Mouse (Mus musculus): ENCODE measurements around the gene Flt1. TPM values are rescaled to one million over a fixed set of nuclear protein-coding genes. Genes with fewer than 3 reads are reported as not detected.

Gene Flt1
- polyA plus RNA-seq, 1 experiment from 2014 or later, result 13.8 TPM

DNA sequence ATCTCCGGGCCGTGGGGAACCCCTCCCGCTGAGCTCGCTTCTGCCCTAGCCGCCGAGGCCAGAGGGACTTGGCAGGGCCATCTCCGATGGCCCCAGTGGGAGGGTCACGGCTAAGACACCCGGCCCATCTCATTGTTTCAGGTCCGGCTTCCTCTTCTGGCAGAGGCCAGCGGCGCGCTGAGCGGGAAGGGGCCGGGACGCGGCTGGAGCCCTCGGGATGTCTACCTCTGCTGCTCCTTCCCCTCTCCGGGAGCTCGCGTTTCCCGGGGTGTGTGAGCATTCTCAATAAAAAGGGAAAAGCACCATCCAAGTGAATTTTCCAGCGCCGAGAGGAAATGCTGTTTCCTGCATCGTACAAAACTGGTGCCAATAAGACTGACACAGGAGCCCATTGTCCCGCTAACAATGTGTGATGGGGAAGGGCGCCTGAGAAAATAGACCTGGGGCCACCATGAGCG lies 25.9 kb upstream of the Flt1 start:
- H3K27ac ChIP-seq, result no peak overlapping the region
- peak overlapping the region; percentile 33 for H3K9ac ChIP-seq
- ATAC-seq (ENCODE audit: low FRiP score) (no peak), DNase-seq (ENCODE audit: low spot score) (no peak)
- H3K27me3 ChIP-seq (ENCODE audit: control insufficient read depth, insufficient read depth, low read length), result peaks cover 68% of the 10 kb centered on the region
- peak overlapping the region; percentile 53 for H3K4me2 ChIP-seq (replicated peaks)
- H3K9me3 ChIP-seq (ENCODE audit: control insufficient read depth, low read length), result 0 out of 2 replicates have a peak, but pooled peaks cover 6% of the 10 kb centered on the region
- H3K4me1 ChIP-seq (replicated peaks; ENCODE audit: control insufficient read depth, insufficient read depth, low read length), result peaks cover 20% of the 10 kb centered on the region; the same call in 1 of the 2 replicates
- H3K4me3 ChIP-seq (replicated peaks; ENCODE audit: low read length), result peak overlapping the region; percentile 25
- WGBS, result under 1% methylated on average over 27 of the region's 28 CpGs
- no peaks in the 10 kb centered on the region for H3K36me3 ChIP-seq (replicated peaks; ENCODE audit: control insufficient read depth, insufficient read depth)

- H3K36me3 ChIP-seq (replicated peaks; ENCODE audit: control insufficient read depth, insufficient read depth), result no peaks in the 10 kb centered on the region
- no peak overlapping the region for H3K4me3 ChIP-seq (replicated peaks; ENCODE audit: low read length)
- peaks cover 20% of the 10 kb centered on the region; the same call in 1 of the 2 replicates for H3K4me1 ChIP-seq (replicated peaks; ENCODE audit: control insufficient read depth, insufficient read depth, low read length)
- no peak overlapping the region for H3K9ac ChIP-seq
- peaks cover 68% of the 10 kb centered on the region for H3K27me3 ChIP-seq (ENCODE audit: control insufficient read depth, insufficient read depth, low read length)
- 12% methylated on average over 5 of the region's 5 CpGs for WGBS
- no peak overlapping the region for H3K4me2 ChIP-seq (replicated peaks)
- ATAC-seq (ENCODE audit: low FRiP score) (no peak), DNase-seq (ENCODE audit: low spot score) (no peak)
- H3K27ac ChIP-seq, result no peak overlapping the region
- H3K9me3 ChIP-seq (ENCODE audit: control insufficient read depth, low read length), result 0 out of 2 replicates have a peak, but pooled peaks cover 6% of the 10 kb centered on the region
Observed at GRCm38 (mm10) chr5:147749972-147750371, 24.2 kb upstream of the Flt1 start.

GRCm38 (mm10) chr5:147748081-147748581 lies 22.3 kb upstream of the Flt1 start:
- H3K4me2 ChIP-seq (replicated peaks), result peak overlapping the region; percentile 39
- H3K36me3 ChIP-seq (replicated peaks; ENCODE audit: control insufficient read depth, insufficient read depth), result no peaks in the 10 kb centered on the region
- no peak overlapping the region for H3K9ac ChIP-seq
- DNase-seq (ENCODE audit: low spot score) (peak; percentile 56), ATAC-seq (ENCODE audit: low FRiP score) (no peak)
- H3K4me1 ChIP-seq (replicated peaks; ENCODE audit: control insufficient read depth, insufficient read depth, low read length), result peaks cover 20% of the 10 kb centered on the region; the same call in 1 of the 2 replicates
- H3K27ac ChIP-seq, result no peak overlapping the region
- H3K9me3 ChIP-seq (ENCODE audit: control insufficient read depth, low read length), result no peaks in the 10 kb centered on the region
- 2% methylated on average over 15 of the region's 15 CpGs for WGBS
- H3K4me3 ChIP-seq (replicated peaks; ENCODE audit: low read length), result peak overlapping the region; percentile 11; the same call in 1 of the 2 replicates
- peaks cover 54% of the 10 kb centered on the region for H3K27me3 ChIP-seq (ENCODE audit: control insufficient read depth, insufficient read depth, low read length)

- no peak overlapping the region for H3K4me3 ChIP-seq (replicated peaks; ENCODE audit: low read length)
- WGBS, result 91% methylated on average over 21 of the region's 21 CpGs
- no peak overlapping the region for H3K27ac ChIP-seq
- DNase-seq (ENCODE audit: low spot score), result no peak
- H3K9ac ChIP-seq, result no peak overlapping the region
- no peaks in the 10 kb centered on the region for H3K9me3 ChIP-seq (ENCODE audit: control insufficient read depth, low read length)
- H3K4me2 ChIP-seq (replicated peaks), result no peak overlapping the region
- ATAC-seq (ENCODE audit: low FRiP score), result no peak
- H3K4me1 ChIP-seq (replicated peaks; ENCODE audit: control insufficient read depth, insufficient read depth, low read length), result peaks cover 9% of the 10 kb centered on the region; the same call in 1 of the 2 replicates
- H3K36me3 ChIP-seq (replicated peaks; ENCODE audit: control insufficient read depth, insufficient read depth), result no peaks in the 10 kb centered on the region
- peaks cover 29% of the 10 kb centered on the region for H3K27me3 ChIP-seq (ENCODE audit: control insufficient read depth, insufficient read depth, low read length)
Observed at GRCm38 (mm10) chr5:147744900-147745653, 19.3 kb upstream of the Flt1 start.

GRCm38 (mm10) chr5:147742468-147743111 lies 16.8 kb upstream of the Flt1 start:
- ATAC-seq (ENCODE audit: low FRiP score), result no peak
- no peak overlapping the region for H3K4me2 ChIP-seq (replicated peaks)
- no peaks in the 10 kb centered on the region for H3K36me3 ChIP-seq (replicated peaks; ENCODE audit: control insufficient read depth, insufficient read depth)
- H3K9me3 ChIP-seq (ENCODE audit: control insufficient read depth, low read length), result no peaks in the 10 kb centered on the region
- H3K4me3 ChIP-seq (replicated peaks; ENCODE audit: low read length), result no peak overlapping the region
- H3K27me3 ChIP-seq (ENCODE audit: control insufficient read depth, insufficient read depth, low read length), result 0 out of 2 replicates have a peak, but pooled peaks cover 5% of the 10 kb centered on the region
- 87% methylated on average over 9 of the region's 9 CpGs for WGBS
- no peak overlapping the region for H3K9ac ChIP-seq
- H3K27ac ChIP-seq, result no peak overlapping the region
- H3K4me1 ChIP-seq (replicated peaks; ENCODE audit: control insufficient read depth, insufficient read depth, low read length), result no peaks in the 10 kb centered on the region
- DNase-seq (ENCODE audit: low spot score), result no peak

- no peaks in the 10 kb centered on the region for H3K9me3 ChIP-seq (ENCODE audit: control insufficient read depth, low read length)
- WGBS, result 79% methylated on average over 8 of the region's 8 CpGs
Observed at GRCm38 (mm10) chr5:147736766-147737280, 11.0 kb upstream of the Flt1 start.

GRCm38 (mm10) chr5:147733682-147734081 lies 7.9 kb upstream of the Flt1 start:
- no peaks in the 10 kb centered on the region for H3K4me1 ChIP-seq (replicated peaks; ENCODE audit: control insufficient read depth, insufficient read depth, low read length)
- H3K36me3 ChIP-seq (replicated peaks; ENCODE audit: control insufficient read depth, insufficient read depth), result no peaks in the 10 kb centered on the region
- H3K9ac ChIP-seq, result no peak overlapping the region
- 92% methylated on average over 1 of the region's 1 CpGs for WGBS
- no peak overlapping the region for H3K27ac ChIP-seq
- H3K9me3 ChIP-seq (ENCODE audit: control insufficient read depth, low read length), result no peaks in the 10 kb centered on the region
- H3K4me3 ChIP-seq (replicated peaks; ENCODE audit: low read length), result no peak overlapping the region
- no peak for ATAC-seq (ENCODE audit: low FRiP score)
- peaks cover 20% of the 10 kb centered on the region for H3K27me3 ChIP-seq (ENCODE audit: control insufficient read depth, insufficient read depth, low read length)
- no peak overlapping the region for H3K4me2 ChIP-seq (replicated peaks)
- DNase-seq (ENCODE audit: low spot score), result no peak

More at GRCm38 (mm10) chr5:147736766-147737280, 11.0 kb upstream of the Flt1 start:
- H3K4me3 ChIP-seq (replicated peaks; ENCODE audit: low read length), result no peak overlapping the region
- no peak overlapping the region for H3K4me2 ChIP-seq (replicated peaks)
- ATAC-seq (ENCODE audit: low FRiP score) (no peak), DNase-seq (ENCODE audit: low spot score) (no peak)
- no peaks in the 10 kb centered on the region for H3K27me3 ChIP-seq (ENCODE audit: control insufficient read depth, insufficient read depth, low read length)
- H3K9ac ChIP-seq, result no peak overlapping the region
- no peak overlapping the region for H3K27ac ChIP-seq
- H3K4me1 ChIP-seq (replicated peaks; ENCODE audit: control insufficient read depth, insufficient read depth, low read length), result no peaks in the 10 kb centered on the region
- H3K36me3 ChIP-seq (replicated peaks; ENCODE audit: control insufficient read depth, insufficient read depth), result no peaks in the 10 kb centered on the region

GRCm38 (mm10) chr5:147732926-147733325 lies 7.1 kb upstream of the Flt1 start:
- Histone ChIP-seq H3K4me1 (replicated peaks; ENCODE audit: control insufficient read depth, insufficient read depth, low read length) (no peaks in the 10 kb centered on the region), H3K9ac (no peak overlapping the region), H3K36me3 (replicated peaks; ENCODE audit: control insufficient read depth, insufficient read depth) (no peaks in the 10 kb centered on the region), H3K27ac (no peak overlapping the region), H3K9me3 (ENCODE audit: control insufficient read depth, low read length) (no peaks in the 10 kb centered on the region), H3K27me3 (ENCODE audit: control insufficient read depth, insufficient read depth, low read length) (peaks cover 27% of the 10 kb centered on the region), H3K4me2 (replicated peaks) (no peak overlapping the region), H3K4me3 (replicated peaks; ENCODE audit: low read length) (no peak overlapping the region)
- WGBS, result 75% methylated on average over 5 of the region's 5 CpGs
- no peak for ATAC-seq (ENCODE audit: low FRiP score)
- DNase-seq (ENCODE audit: low spot score), result no peak

- Histone ChIP-seq H3K36me3 (replicated peaks; ENCODE audit: control insufficient read depth, insufficient read depth) (no peaks in the 10 kb centered on the region), H3K4me2 (replicated peaks) (no peak overlapping the region), H3K27ac (no peak overlapping the region), H3K27me3 (ENCODE audit: control insufficient read depth, insufficient read depth, low read length) (peaks cover 77% of the 10 kb centered on the region), H3K9ac (no peak overlapping the region), H3K4me1 (replicated peaks; ENCODE audit: control insufficient read depth, insufficient read depth, low read length) (peaks cover 15% of the 10 kb centered on the region), H3K9me3 (ENCODE audit: control insufficient read depth, low read length) (no peaks in the 10 kb centered on the region), H3K4me3 (replicated peaks; ENCODE audit: low read length) (no peak overlapping the region)
- no peak for ATAC-seq (ENCODE audit: low FRiP score)
- DNase-seq (ENCODE audit: low spot score), result no peak
- 11% methylated on average over 12 of the region's 12 CpGs for WGBS
Observed at GRCm38 (mm10) chr5:147727481-147727880, 1.7 kb upstream of the Flt1 start.
